Mouse (Mus musculus): ENCODE data around the gene Acox1.

GRCm38 (mm10) chr11:116215181-116215580, 16.3 kb upstream of the Acox1 start:
- peak; percentile 67 for TF ChIP-seq CTCF (IDR thresholded peaks at IDR 0.05; ENCODE audit: low read depth, low read length)
- no peak for TF ChIP-seq POLR2A (IDR thresholded peaks at IDR 0.05; ENCODE audit: extremely low read depth, insufficient read depth, low read length)

All from liver, adult 2 months (tissue).